Mouse (Mus musculus) embryonic facial prominence, embryonic 13.5 days (tissue): ENCODE results near the gene Med9. TPM values are rescaled to one million over a fixed set of nuclear protein-coding genes. Genes with fewer than 3 reads are reported as not detected.
A peak's percentile ranks its signal among the peaks of the same experiment; 100 is the strongest.

ENCODE experiments used
- ATAC-seq: fragments of 200-750 bp; cut with Nextera tagmentation; 2 replicates; pipeline ENCODE4 v1.8.0; 2017; ENCODE audit warnings: low read depth; ENCODE audit not compliant: insufficient number of reproducible peaks, insufficient read depth, low FRiP score, low TSS enrichment
- H3K27ac ChIP-seq: fragments of 300-500 bp; sonication (generic); 2 replicates; pipeline ENCODE4 v1.5.1; 2015; ENCODE audit warnings: moderate library complexity, mild to moderate bottlenecking, inconsistent platforms
- H3K27me3 ChIP-seq: fragments of 300-500 bp; sonication (generic); 2 replicates; pipeline ENCODE4 v1.6.1; 2015; ENCODE audit warnings: mild to moderate bottlenecking, inconsistent platforms
- H3K36me3 ChIP-seq: fragments of 300-500 bp; sonication (generic); 2 replicates; pipeline ENCODE4 v1.6.1; 2015; ENCODE audit warnings: mild to moderate bottlenecking, inconsistent platforms
- H3K4me1 ChIP-seq: fragments of 300-500 bp; sonication (generic); 2 replicates; pipeline ENCODE4 v1.6.1; 2015; ENCODE audit warnings: inconsistent platforms
- H3K4me2 ChIP-seq: fragments of 300-500 bp; sonication (generic); 2 replicates; pipeline ENCODE4 v1.6.1; 2015; ENCODE audit warnings: moderate library complexity, mild to moderate bottlenecking, inconsistent platforms
- H3K4me3 ChIP-seq: fragments of 300-500 bp; sonication (generic); 2 replicates; pipeline ENCODE4 v1.5.1; 2015; ENCODE audit warnings: mild to moderate bottlenecking, inconsistent platforms
- H3K9ac ChIP-seq: fragments of 300-500 bp; sonication (generic); 2 replicates; pipeline ENCODE4 v1.6.1; 2015; ENCODE audit warnings: mild to moderate bottlenecking, inconsistent platforms
- H3K9me3 ChIP-seq: fragments of 300-500 bp; sonication (generic); 2 replicates; pipeline ENCODE4 v1.6.1; 2016; ENCODE audit warnings: inconsistent platforms
- WGBS: fragments of 180-500 bp; shearing (Covaris S2); methylation state at CpG from one replicate; pipeline ENCODE4 v1.1.7; 2015; ENCODE audit warnings: mixed read lengths; 5-methylcytosine and 5-hydroxymethylcytosine counted together
- polyA plus RNA-seq: library from polyadenylated mRNA; unstranded; fragments of >200 nt; fragmentation: Nextera tagmentation; extraction: Ambion mirVana; gene quantifications from 2 replicates; pipeline ENCODE4 v1.2.1, GENCODE M21; 2015

The Med9 gene
- polyA plus RNA-seq, 1 experiment from 2014 or later: 40.0 TPM

GRCm38 (mm10) chr11:59952892-59953291 is 4.9 kb downstream of the Med9 start:
- Histone ChIP-seq H3K27ac (no peak overlapping the region), H3K4me2 (0 out of 2 replicates have a peak overlapping the region, but pooled peaks have one; percentile 0), H3K36me3 (peaks cover 21% of the 10 kb centered on the region), H3K27me3 (peaks cover 5% of the 10 kb centered on the region; the same call in 1 of the 2 replicates), H3K4me1 (peaks cover 22% of the 10 kb centered on the region), H3K9ac (no peak overlapping the region), H3K9me3 (no peaks in the 10 kb centered on the region), H3K4me3 (no peak overlapping the region)
- ATAC-seq: no peak
- WGBS: 76% methylated on average over 14 of the region's 14 CpGs

DNA sequence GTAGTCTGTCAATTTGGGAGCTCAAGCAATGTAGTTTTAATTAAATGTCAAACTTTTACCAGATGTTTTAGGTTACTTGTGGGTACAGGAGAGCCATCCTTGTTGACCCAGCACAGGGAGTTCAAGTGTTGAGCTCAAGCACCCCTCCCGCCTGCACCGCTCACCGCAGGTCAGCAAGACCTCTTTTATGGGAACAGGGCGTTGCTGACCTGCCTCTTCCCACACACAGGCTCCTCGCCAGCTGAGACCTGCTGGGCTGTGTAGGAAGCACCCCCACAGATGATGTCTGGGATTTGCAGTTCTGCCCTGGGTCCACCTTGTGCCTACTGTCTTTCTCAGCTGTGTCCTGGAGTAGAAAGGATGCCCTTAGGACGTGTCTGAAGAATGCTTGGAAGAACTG is 8.7 kb downstream of the Med9 start:
- H3K36me3 ChIP-seq: peaks cover 33% of the 10 kb centered on the region
- H3K9ac ChIP-seq: no peak overlapping the region
- no peak overlapping the region for H3K4me3 ChIP-seq
- peaks cover 35% of the 10 kb centered on the region for H3K4me1 ChIP-seq
- 54% methylated on average over 6 of the region's 6 CpGs for WGBS
- H3K27ac ChIP-seq: no peak overlapping the region
- H3K4me2 ChIP-seq: no peak overlapping the region
- H3K27me3 ChIP-seq: peaks cover 9% of the 10 kb centered on the region
- H3K9me3 ChIP-seq: no peaks in the 10 kb centered on the region
- ATAC-seq: no peak

- ATAC-seq: no peak
- H3K9ac ChIP-seq: no peak overlapping the region
- H3K9me3 ChIP-seq: no peaks in the 10 kb centered on the region
- peaks cover 38% of the 10 kb centered on the region for H3K36me3 ChIP-seq
- H3K4me2 ChIP-seq: no peak overlapping the region
- peaks cover 46% of the 10 kb centered on the region for H3K4me1 ChIP-seq
- WGBS: 74% methylated on average over 4 of the region's 4 CpGs
- peaks cover 36% of the 10 kb centered on the region for H3K27me3 ChIP-seq
- no peak overlapping the region for H3K27ac ChIP-seq
- H3K4me3 ChIP-seq: no peak overlapping the region
These were observed 11.4 kb downstream of the Med9 start for GRCm38 (mm10) chr11:59959453-59959852.

DNA sequence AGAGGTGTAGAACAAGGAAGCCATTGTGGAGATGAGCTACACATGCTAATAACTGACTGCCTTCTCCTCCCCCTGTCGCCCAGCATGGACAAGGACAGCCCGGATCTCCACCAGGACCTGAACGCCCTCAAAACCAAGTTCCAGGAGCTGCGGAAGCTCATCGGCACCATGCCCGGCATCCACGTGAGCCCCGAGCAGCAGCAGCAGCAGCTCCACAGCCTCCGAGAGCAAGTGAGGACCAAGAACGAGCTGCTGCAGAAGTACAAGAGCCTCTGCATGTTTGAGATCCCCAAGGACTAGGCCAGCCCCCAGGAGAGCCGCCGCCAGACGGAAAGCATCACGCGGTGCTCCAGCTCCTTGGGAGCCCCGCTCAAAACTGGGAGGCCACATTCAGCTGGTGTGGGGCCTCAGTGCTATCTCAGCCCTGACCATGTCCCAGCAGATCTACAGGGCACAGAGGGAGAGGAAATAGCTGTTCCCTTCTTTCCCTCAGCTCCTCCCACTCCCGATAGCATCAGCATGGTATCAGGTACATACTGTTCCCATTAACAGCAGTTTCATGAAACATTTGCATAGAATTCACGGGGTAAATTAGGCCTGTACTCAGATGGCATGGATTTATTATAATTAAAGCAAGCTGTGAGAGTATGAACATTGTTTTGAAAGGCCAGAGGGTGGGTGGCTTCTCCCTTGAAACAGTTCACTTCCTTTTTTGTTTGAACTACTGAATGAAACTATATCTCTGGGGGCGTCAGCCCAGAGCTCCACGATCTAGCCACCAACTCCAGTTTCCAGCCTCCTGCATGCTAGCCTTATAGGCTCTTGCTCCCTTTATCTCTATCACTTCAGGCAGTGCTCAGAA is 12.7 kb downstream of the Med9 start:
- H3K4me3 ChIP-seq: peak overlapping the region; percentile 5; the same call in 1 of the 2 replicates
- H3K9me3 ChIP-seq: no peaks in the 10 kb centered on the region
- peaks cover 35% of the 10 kb centered on the region for H3K36me3 ChIP-seq
- peak; percentile 56 for ATAC-seq
- H3K27ac ChIP-seq: peak overlapping the region; percentile 81
- WGBS: 33% methylated on average over 20 of the region's 20 CpGs
- peaks cover 43% of the 10 kb centered on the region for H3K27me3 ChIP-seq
- peaks cover 56% of the 10 kb centered on the region for H3K4me1 ChIP-seq
- peak overlapping the region; percentile 49 for H3K9ac ChIP-seq
- peak overlapping the region; percentile 48 for H3K4me2 ChIP-seq

GRCm38 (mm10) chr11:59961338-59961875 is 13.4 kb downstream of the Med9 start:
- Histone ChIP-seq H3K27ac (peak overlapping the region; percentile 81), H3K9ac (peak overlapping the region; percentile 37), H3K4me3 (no peak overlapping the region), H3K9me3 (no peaks in the 10 kb centered on the region), H3K27me3 (peaks cover 49% of the 10 kb centered on the region), H3K36me3 (peaks cover 31% of the 10 kb centered on the region), H3K4me2 (peak overlapping the region; percentile 11; the same call in 1 of the 2 replicates), H3K4me1 (peaks cover 63% of the 10 kb centered on the region)
- 60% methylated on average over 9 of the region's 9 CpGs for WGBS
- ATAC-seq: no peak

- Histone ChIP-seq H3K4me3 (no peak overlapping the region), H3K4me2 (no peak overlapping the region), H3K9ac (no peak overlapping the region), H3K27me3 (peaks cover 49% of the 10 kb centered on the region), H3K9me3 (no peaks in the 10 kb centered on the region), H3K4me1 (peaks cover 60% of the 10 kb centered on the region), H3K36me3 (peaks cover 20% of the 10 kb centered on the region), H3K27ac (no peak overlapping the region)
- WGBS: 75% methylated on average over 3 of the region's 3 CpGs
- no peak for ATAC-seq
These were observed 14.6 kb downstream of the Med9 start for GRCm38 (mm10) chr11:59962590-59962989.

- Histone ChIP-seq H3K9me3 (no peaks in the 10 kb centered on the region), H3K4me1 (peaks cover 60% of the 10 kb centered on the region), H3K9ac (peak overlapping the region; percentile 71), H3K4me3 (peak overlapping the region; percentile 50), H3K27ac (no peak overlapping the region), H3K36me3 (peaks cover 17% of the 10 kb centered on the region), H3K27me3 (peaks cover 48% of the 10 kb centered on the region), H3K4me2 (peak overlapping the region; percentile 92)
- WGBS: 8% methylated on average over 34 of the region's 34 CpGs
- no peak for ATAC-seq
These were observed 15.6 kb downstream of the Med9 start for GRCm38 (mm10) chr11:59963364-59964162.

GRCm38 (mm10) chr11:59964163-59964758 is 16.3 kb downstream of the Med9 start:
- H3K4me3 ChIP-seq: peak overlapping the region; percentile 50
- ATAC-seq: no peak
- H3K4me1 ChIP-seq: peaks cover 60% of the 10 kb centered on the region
- H3K9ac ChIP-seq: peak overlapping the region; percentile 71
- H3K27me3 ChIP-seq: peaks cover 50% of the 10 kb centered on the region
- no peaks in the 10 kb centered on the region for H3K9me3 ChIP-seq
- peak overlapping the region; percentile 92 for H3K4me2 ChIP-seq
- 2% methylated on average over 33 of the region's 33 CpGs for WGBS
- H3K27ac ChIP-seq: no peak overlapping the region
- H3K36me3 ChIP-seq: peaks cover 17% of the 10 kb centered on the region

DNA sequence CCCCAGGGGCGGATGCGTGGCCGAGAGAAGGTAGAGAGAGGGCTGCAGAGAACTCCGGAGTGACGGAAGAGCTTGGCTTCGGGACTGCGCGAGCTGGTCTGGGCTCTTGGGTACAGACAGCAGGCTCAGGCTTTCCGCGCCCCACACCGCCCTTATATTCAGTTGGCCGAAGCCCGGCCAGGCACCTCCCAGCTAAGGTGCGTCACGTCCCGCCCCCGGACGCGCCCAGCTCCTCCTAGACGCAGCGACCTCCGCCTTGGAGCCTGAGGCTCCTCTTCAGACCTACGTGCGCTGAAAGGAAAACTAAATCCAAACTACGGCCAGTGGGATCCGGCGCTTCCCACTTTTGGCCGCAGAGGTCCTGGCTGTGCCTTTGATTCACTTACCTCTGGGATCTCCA is 16.8 kb downstream of the Med9 start, which contains the start of gene Rasd1:
Gene Rasd1 (minus strand): TSS at position 127 of the 400 bp plus-strand sequence.
- peaks cover 55% of the 10 kb centered on the region for H3K4me1 ChIP-seq
- peaks cover 50% of the 10 kb centered on the region for H3K27me3 ChIP-seq
- no peaks in the 10 kb centered on the region for H3K9me3 ChIP-seq
- WGBS: under 1% methylated on average over 28 of the region's 28 CpGs
- H3K36me3 ChIP-seq: peaks cover 17% of the 10 kb centered on the region
- 0 out of 2 replicates have a peak, but pooled peaks have one; percentile 67 for ATAC-seq
- peak within 1 kb of the TSS; percentile 71 for H3K9ac ChIP-seq
- no peak within 1 kb of the TSS for H3K27ac ChIP-seq
- H3K4me2 ChIP-seq: peak within 1 kb of the TSS; percentile 92
- peak within 1 kb of the TSS; percentile 50 for H3K4me3 ChIP-seq

- peaks cover 17% of the 10 kb centered on the region for H3K36me3 ChIP-seq
- ATAC-seq: no peak
- H3K4me3 ChIP-seq: peak overlapping the region; percentile 50
- peaks cover 50% of the 10 kb centered on the region for H3K27me3 ChIP-seq
- peaks cover 48% of the 10 kb centered on the region for H3K4me1 ChIP-seq
- H3K9ac ChIP-seq: peak overlapping the region; percentile 71
- H3K9me3 ChIP-seq: no peaks in the 10 kb centered on the region
- peak overlapping the region; percentile 92 for H3K4me2 ChIP-seq
- H3K27ac ChIP-seq: no peak overlapping the region
- 24% methylated on average over 25 of the region's 25 CpGs for WGBS
These were observed 17.5 kb downstream of the Med9 start for GRCm38 (mm10) chr11:59965227-59966101.
